Mouse (Mus musculus) gastrocnemius, postnatal 4 days (tissue): Measurements from ENCODE around the gene Tsfm. TPM values are rescaled to one million over a fixed set of nuclear protein-coding genes. Genes with fewer than 3 reads are reported as not detected.
"Not testable (repeated sequence)": the region's sequence is repeated elsewhere in the genome, so short reads cannot be mapped to it uniquely, and the experiment has no call there.

Source experiments
- DNase-seq, 2 experiments: peaks; one replicate each; pipeline ENCODE4 v3.0.0; 2021 to 2022; ENCODE audit warnings: low spot score in 2 of 2, mixed read lengths in 2 of 2
- long read RNA-seq, 2 experiments: library from polyadenylated mRNA; stranded (forward); transcript quantifications; one replicate each; pipeline ENCODE4 v2.0.0; 2021
- total RNA-seq, 2 experiments: library from RNA; stranded (reverse); gene quantifications; 2 replicates each; pipeline ENCODE4 v1.2.3; 2021

Gene Tsfm
- 10 to 100 TPM; 29.2 to 38.5 TPM for total RNA-seq
- long read RNA-seq, experiment 1, transcript Tsfm-201 (6 exons, 1,206 nt): major isoform, 37 of 48 reads
- long read RNA-seq, experiment 1, partial matches to known transcripts: 3 of 48 reads
- long read RNA-seq, experiment 1, other reads (novel, unspliced or antisense): 6 of 48 reads
- long read RNA-seq, experiment 2, transcript Tsfm-201 (6 exons, 1,206 nt): major isoform, 43 of 48 reads
- long read RNA-seq, experiment 2, partial matches to known transcripts: 0 of 48 reads
- long read RNA-seq, experiment 2, other reads (novel, unspliced or antisense): 4 of 48 reads

- peak; percentile 93 to 94 for DNase-seq
Observed at GRCm38 (mm10) chr10:127030336-127031296, at the start of gene Tsfm. Gene Tsfm, minus strand, starts transcription at chr10:127030840.

- no peak for DNase-seq
Observed at GRCm38 (mm10) chr10:127079665-127080391, 49.2 kb upstream of the Tsfm start.

GRCm38 (mm10) chr10:127078677-127079575, 48.3 kb upstream of the Tsfm start:
- no peak for DNase-seq

GRCm38 (mm10) chr10:127078001-127078676, 47.5 kb upstream of the Tsfm start:
- DNase-seq: no peak

DNA sequence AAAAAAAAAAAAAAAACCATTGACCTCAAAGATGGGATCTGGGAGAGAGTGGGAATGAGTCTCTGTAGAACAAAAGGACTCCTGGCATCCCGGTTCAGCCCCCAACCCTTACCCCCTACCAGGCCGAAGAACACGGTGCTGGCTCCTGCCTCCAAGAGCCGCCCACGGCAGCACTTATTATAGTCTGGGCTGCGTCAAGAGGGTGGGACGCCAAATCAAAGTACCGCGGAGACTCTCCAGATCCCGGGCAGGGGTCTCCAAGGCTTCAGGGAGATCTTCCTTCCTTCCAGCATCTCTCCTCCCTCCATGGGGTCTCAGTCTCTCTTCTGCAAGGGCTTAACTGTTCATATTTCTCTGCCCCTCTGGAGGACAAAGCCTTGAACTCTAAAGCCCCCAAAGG, 46.9 kb upstream of the Tsfm start:
- DNase-seq: no peak

DNA sequence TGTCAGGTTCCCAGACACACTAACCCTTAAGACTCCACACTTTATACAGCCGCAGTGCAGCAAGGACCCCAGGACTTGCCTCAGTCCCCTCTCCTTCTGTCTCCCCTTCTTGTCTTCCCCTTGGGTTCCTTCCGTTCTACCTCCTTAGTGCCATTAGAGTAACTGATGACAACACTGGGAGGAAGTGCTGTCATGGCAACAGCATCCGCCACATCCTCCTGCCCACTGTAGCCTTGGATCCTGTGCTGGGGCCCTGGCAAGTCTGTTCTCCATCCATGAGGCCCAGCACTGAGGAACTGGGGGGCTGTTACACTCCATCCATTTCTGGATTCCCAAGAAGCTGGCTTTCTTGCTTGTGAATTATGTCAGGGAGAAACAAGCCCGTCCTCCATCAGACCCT, 45.4 kb upstream of the Tsfm start:
- DNase-seq: no peak

- no peak for DNase-seq
Observed at GRCm38 (mm10) chr10:127075651-127076050, 45.0 kb upstream of the Tsfm start.

DNA sequence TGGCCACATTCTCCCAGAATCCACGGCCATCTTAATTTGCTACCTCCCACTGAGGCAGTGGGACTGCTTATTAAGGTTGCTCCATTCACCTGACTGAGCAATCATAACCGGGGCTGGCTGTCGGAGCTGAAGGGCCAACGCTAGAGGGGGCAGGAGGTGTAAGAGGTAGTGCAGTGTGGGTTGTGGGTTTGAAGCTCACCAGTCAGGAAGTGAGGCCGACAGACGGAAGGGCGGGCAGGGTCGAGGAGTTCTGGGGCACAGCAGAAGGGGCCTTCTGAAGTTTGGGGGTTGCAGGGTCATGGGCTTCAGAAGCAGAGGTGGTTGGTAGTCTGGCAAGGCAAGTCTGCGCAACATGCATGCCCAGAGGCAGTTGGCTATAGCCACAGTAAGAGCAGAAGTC, 44.4 kb upstream of the Tsfm start, which contains the start of gene Agap2:
Gene Agap2, plus strand, starts transcription at position 205 of the 400 bp plus-strand sequence.
- no peak for DNase-seq

- no peak for DNase-seq
Observed at GRCm38 (mm10) chr10:127073981-127074380, 43.3 kb upstream of the Tsfm start.

GRCm38 (mm10) chr10:127072969-127073368, 42.3 kb upstream of the Tsfm start:
- DNase-seq: not testable (repeated sequence)

DNA sequence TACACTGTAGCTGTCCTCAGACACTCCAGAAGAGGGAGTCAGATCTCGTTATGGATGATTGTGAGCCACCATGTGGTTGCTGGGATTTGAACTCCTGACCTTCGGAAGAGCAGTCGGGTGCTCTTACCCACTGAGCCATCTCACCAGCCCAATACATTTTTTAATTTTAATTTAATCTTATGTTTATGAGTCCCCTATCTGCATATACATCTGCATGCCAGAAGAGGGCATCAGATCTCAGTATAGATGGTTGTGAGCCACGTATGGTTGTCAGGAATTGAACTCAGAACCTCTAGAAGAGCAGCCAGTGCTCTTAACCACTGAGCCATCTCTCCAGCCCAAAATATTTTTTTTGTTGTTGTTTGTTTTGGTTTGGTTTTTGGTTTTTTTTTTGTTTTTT, 41.6 kb upstream of the Tsfm start:
- DNase-seq: not testable (repeated sequence)

DNA sequence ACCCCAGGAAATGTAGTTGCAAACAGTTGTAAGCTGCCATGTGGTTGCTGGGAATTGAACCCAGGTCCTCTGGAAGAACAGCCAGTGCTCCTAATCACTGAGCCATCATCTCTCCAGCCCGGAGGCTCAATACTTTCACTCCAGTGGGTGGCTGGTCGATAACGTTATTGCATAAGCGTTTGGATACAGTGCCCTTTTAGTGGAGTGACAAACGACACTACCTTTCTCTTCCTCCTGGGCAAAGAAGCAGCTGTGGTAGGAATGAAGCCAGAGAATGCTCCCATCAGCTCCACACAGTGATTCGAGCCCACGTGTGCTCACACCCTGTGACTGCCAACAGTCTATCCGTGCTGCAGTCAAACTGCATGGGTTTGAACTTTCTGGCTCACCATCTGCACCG, 40.6 kb upstream of the Tsfm start:
- DNase-seq: no peak

- DNase-seq: peak; percentile 58 to 84
Observed at GRCm38 (mm10) chr10:127070190-127071121, 39.8 kb upstream of the Tsfm start, which contains the start of gene Tspan31. Gene Tspan31, minus strand, starts transcription at chr10:127070264.

DNA sequence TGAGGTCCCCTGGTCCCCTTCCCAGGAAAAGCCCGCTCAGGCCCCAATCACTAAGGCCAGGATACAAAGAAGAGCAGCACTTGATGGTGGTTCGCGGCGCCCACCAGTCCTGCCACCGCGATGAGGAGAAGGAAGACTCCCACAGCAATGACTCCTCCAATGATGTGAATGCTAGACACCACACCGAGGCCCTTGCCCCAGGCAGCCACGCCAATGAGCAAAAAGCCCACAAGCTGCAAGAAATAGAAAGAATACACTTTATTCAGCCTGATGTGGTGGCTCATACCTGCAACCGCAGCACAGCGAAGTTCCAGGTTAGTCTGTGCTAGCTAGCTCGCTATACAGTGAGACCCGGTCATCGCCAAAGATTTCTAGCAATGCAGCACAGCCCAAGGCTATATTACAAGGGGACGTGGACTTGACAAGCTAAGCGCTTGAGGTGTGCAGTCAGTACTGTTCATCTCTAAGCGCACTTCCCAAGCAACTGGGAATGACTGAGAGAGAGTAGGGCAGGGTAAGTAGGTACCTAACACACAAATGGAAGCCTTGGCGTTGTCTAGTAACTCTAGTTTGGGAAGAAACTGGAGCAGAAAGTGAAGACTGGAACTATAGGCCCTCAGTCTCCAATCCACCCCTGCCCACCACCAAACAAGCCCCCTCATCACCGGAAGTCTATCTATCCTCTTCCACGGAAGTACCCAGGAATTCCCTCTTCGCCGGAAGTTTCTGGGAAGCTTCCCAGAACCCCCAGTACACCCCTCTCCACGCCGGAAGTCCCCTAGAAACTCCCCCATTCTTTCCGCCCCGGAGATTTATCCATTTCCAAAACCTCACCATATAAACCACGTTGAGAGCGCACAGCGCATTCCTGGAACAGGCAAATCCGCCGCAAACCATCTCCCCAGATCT, 38.9 kb upstream of the Tsfm start:
- no peak for DNase-seq

DNA sequence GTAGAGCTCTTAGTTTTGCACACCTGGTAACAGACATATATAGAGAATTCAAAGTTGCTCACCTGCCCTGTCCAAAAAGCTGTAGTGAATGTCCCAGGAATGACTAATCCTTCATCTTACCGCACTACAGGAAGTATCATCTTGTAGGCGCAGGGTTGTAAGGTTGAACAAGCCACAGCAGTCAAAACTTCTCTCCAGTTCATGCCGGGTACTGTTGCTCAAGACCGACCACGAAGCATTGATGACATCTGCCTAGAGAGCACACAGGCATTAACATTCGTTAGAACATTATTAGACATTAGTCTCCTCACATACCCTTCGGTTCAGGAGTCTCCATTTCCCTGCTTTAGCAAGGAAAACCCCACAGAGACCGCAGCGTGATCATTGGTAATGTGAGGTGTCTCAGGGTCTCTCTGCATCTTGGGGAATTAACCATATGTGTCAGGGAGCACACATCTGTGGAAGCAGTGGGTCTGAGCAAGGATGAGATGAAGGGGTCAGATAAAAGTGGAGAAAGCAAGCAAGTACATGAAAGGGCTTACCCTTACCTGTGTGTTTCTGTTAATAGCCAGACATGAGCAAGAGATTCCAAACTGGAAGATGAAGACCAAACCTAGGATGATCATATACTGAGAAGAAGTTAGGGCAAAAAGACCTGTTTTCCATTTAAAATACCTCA, 37.9 kb upstream of the Tsfm start:
- no peak for DNase-seq

DNA sequence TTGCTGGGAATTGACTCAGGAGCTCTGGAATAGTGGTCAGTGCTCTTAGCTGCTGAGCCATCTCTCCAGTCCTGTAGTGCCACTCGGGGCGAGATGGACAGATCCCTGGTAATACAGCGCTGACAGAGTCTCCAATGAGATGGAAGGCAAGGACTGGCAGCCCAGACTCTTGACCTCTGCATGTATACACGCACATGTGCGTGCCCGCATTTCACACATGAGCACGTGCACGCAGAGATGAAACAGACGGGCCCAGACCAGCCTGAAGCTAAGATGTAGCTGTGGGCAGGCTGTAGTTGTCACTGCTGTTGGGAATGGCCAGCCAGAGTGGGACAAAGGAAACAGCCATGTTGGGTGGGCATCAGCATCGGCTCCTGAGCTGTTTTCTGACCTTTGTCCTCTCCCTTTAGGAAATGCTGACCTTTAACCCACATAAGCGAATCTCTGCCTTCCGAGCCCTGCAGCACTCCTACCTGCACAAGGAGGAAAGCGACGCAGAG, 35.9 kb upstream of the Tsfm start:
- no peak for DNase-seq

DNA sequence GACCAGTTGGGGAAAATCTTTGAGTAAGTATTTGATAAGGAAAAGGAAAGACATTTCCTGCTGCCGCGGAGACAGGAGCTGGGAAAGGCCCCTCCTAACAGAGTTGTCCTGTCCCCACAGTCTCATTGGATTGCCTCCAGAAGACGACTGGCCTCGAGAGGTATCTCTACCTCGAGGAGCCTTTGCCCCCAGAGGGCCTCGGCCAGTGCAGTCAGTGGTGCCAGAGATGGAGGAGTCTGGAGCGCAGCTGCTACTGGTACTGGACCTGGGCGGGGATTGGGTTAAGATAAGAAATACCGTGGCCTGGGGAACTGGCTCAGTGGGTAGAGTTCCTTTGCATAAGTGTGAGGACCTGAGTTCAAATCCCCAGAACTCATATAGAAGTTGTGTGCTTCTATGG, 35.3 kb upstream of the Tsfm start:
- DNase-seq: no peak
